Mouse (Mus musculus) bone marrow, adult 2 months (tissue): ENCODE data around the gene Tubg1.

Source experiments
- CTCF ChIP-seq: fragments of 200-500 bp; IDR thresholded peaks from 2 replicates; pipeline ENCODE4 v1.5.1; 2011; ENCODE audit warnings: low read length, control low read depth; ENCODE audit not compliant: control insufficient read depth, insufficient read depth
- POLR2A ChIP-seq: fragments of 200-500 bp; IDR thresholded peaks from 2 replicates; pipeline ENCODE4 v1.6.1; 2011; ENCODE audit warnings: low read depth, mild to moderate bottlenecking, control low read depth, low read length, borderline replicate concordance; ENCODE audit not compliant: control insufficient read depth

DNA sequence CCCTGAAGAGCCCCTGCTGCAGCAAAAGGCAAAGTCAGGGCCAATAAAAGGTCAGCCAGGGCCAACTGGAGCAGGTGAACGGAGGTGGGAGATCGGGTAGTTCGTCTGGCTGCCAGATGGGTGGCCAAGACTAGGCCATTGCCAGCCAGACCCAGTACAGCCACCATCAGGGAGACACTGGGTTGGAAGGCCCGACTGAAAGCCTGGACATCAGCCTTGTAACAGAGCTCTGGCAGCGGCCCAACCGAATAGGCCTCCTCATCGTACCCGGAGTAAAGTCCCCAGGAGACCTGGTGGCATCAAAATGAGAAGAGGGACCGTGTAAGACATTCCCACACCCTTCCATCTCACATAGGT lies 54.6 kb downstream of the Tubg1 start:
- TF ChIP-seq POLR2A (no peak), CTCF (no peak)
